Mouse (Mus musculus): ENCODE data around the gene Chpf2.
A peak's percentile ranks its signal among the peaks of the same experiment; 100 is the strongest.

The Chpf2 gene

GRCm38 (mm10) chr5:24591796-24592470, 5.4 kb downstream of the Chpf2 start:
- no peak for DNase-seq (ENCODE audit: low spot score)

GRCm38 (mm10) chr5:24592471-24593160, 6.1 kb downstream of the Chpf2 start:
- DNase-seq (ENCODE audit: low spot score): no peak

- no peak for DNase-seq (ENCODE audit: low spot score)
Measured at GRCm38 (mm10) chr5:24593230-24593629, 6.7 kb downstream of the Chpf2 start.

GRCm38 (mm10) chr5:24593928-24594327, 7.4 kb downstream of the Chpf2 start:
- DNase-seq (ENCODE audit: low spot score): peak; percentile 52

GRCm38 (mm10) chr5:24594346-24594745, 7.8 kb downstream of the Chpf2 start:
- no peak for DNase-seq (ENCODE audit: low spot score)

- no peak for DNase-seq (ENCODE audit: low spot score)
Measured at GRCm38 (mm10) chr5:24595261-24595660, 8.7 kb downstream of the Chpf2 start.

- no peak for DNase-seq (ENCODE audit: low spot score)
Measured at GRCm38 (mm10) chr5:24595786-24596380, 9.3 kb downstream of the Chpf2 start.

GRCm38 (mm10) chr5:24596519-24597171, 10.1 kb downstream of the Chpf2 start:
- no peak for DNase-seq (ENCODE audit: low spot score)

- peak; percentile 86 for DNase-seq (ENCODE audit: low spot score)
Measured at GRCm38 (mm10) chr5:24597221-24597728, 10.7 kb downstream of the Chpf2 start.

GRCm38 (mm10) chr5:24597901-24598569, 11.5 kb downstream of the Chpf2 start:
- DNase-seq (ENCODE audit: low spot score): no peak

- DNase-seq (ENCODE audit: low spot score): peak; percentile 87
Measured at GRCm38 (mm10) chr5:24598570-24599006, 12.0 kb downstream of the Chpf2 start.

GRCm38 (mm10) chr5:24599137-24599536, 12.6 kb downstream of the Chpf2 start:
- DNase-seq (ENCODE audit: low spot score): no peak

- DNase-seq (ENCODE audit: low spot score): no peak
Measured at GRCm38 (mm10) chr5:24600236-24600635, 13.7 kb downstream of the Chpf2 start.

- no peak for DNase-seq (ENCODE audit: low spot score)
Measured at GRCm38 (mm10) chr5:24601071-24601835, 14.7 kb downstream of the Chpf2 start.

- DNase-seq (ENCODE audit: low spot score): peak; percentile 80
Measured at GRCm38 (mm10) chr5:24601911-24602750, 15.6 kb downstream of the Chpf2 start.

- DNase-seq (ENCODE audit: low spot score): peak; percentile 91
Measured at GRCm38 (mm10) chr5:24602751-24603343, 16.3 kb downstream of the Chpf2 start.

GRCm38 (mm10) chr5:24603431-24604010, 17.0 kb downstream of the Chpf2 start:
- DNase-seq (ENCODE audit: low spot score): no peak

- DNase-seq (ENCODE audit: low spot score): no peak
Measured at GRCm38 (mm10) chr5:24604080-24604655, 17.6 kb downstream of the Chpf2 start.

GRCm38 (mm10) chr5:24604656-24605100, 18.1 kb downstream of the Chpf2 start:
- peak; percentile 91 for DNase-seq (ENCODE audit: low spot score)

All from testis, postnatal 10 days (tissue).